Comparison of ENCODE assay signal across 9 mouse cellular contexts in the genomic region with DNA sequence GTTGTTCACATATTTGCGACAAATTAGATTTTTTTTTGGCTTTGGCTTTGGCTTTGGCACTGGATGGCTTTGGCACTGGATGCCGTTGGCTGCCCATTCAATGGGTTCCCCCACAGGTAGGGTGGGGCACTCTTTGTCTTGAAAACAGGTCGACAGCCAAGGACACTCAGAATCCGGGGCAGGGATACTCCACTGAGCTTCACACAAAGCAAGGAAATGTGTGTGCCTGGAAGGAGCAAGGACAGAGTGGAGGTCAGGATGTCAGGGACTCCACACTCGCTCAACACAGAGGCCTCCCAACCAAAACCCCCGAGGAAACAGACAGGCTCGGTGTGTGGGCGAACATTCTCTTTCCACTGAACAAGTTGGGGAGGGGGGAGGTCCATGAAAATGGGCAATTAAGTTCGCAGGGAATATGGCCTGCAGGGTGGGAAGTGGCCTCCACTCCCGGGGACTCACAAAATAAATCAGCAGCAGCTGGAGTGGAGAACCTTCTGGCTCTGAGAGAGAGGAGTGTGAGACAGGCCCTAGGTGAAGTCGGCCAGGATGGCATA. TPM values are rescaled to one million over a fixed set of nuclear protein-coding genes. Genes with fewer than 3 reads are reported as not detected.
A peak's percentile ranks its signal among the peaks of the same experiment; 100 is the strongest.
DNase-seq lines count a peak whose midpoint lies in the region; ATAC-seq lines count a peak whose summit lies in the region.
"Had no signal": no experiment of that assay in that cellular context is flagged by ENCODE, and none has a peak within 500 bp of the region (broad histone marks: within the 10 kb centered on the region; RNA-seq: fewer than 3 reads in every experiment).

No protein-coding gene starts in this region.

- peaks cover 15% of the 10 kb centered on the region for H3K36me3 ChIP-seq in embryonic facial prominence, embryonic 15.5 days

- intact Hi-C loops in gastrocnemius, postnatal 36 days (cut with DNase I), result no loop called here

- 22% methylated on average over 11 of the region's 11 CpGs for WGBS in embryonic facial prominence, embryonic 15.5 days

- H3K9ac ChIP-seq in embryonic facial prominence, embryonic 15.5 days, result no peak overlapping the region
- H3K9ac ChIP-seq: liver, embryonic 14.5 days had no signal

- H3K27ac ChIP-seq in embryonic facial prominence, embryonic 15.5 days (replicated peaks), result peak overlapping the region; percentile 73
- H3K27ac ChIP-seq: liver, embryonic 14.5 days had no signal

- peaks cover 60% of the 10 kb centered on the region for H3K4me1 ChIP-seq in embryonic facial prominence, embryonic 15.5 days

- no peak overlapping the region for H3K4me3 ChIP-seq in embryonic facial prominence, embryonic 15.5 days (replicated peaks)

- no peaks in the 10 kb centered on the region for H3K9me3 ChIP-seq in embryonic facial prominence, embryonic 15.5 days (replicated peaks)

- H3K27me3 ChIP-seq in embryonic facial prominence, embryonic 15.5 days, result no peaks in the 10 kb centered on the region

- peak; percentile 30 for ATAC-seq in embryonic facial prominence, embryonic 15.5 days (ENCODE audit: insufficient number of reproducible peaks, low FRiP score, low TSS enrichment, low read depth)
- no peak for ATAC-seq in erythroid progenitor cell, adult 5-6 weeks (replicated peaks; ENCODE audit: low FRiP score, poor library complexity, severe bottlenecking)

- H3K4me2 ChIP-seq in embryonic facial prominence, embryonic 15.5 days (replicated peaks), result 0 out of 2 replicates have a peak overlapping the region, but pooled peaks have one; percentile 12

- peak; percentile 22 for DNase-seq in gastrocnemius, postnatal 25 days
- DNase-seq in gastrocnemius, postnatal 4 days (ENCODE audit: low spot score in 2 of 2), result no peak
- peak; percentile 50 for DNase-seq in Muller cell, postnatal 12 days (ENCODE audit: inconsistent ontology term)
- DNase-seq in kidney, postnatal 25 days, result peak; percentile 18 to 66
- no peak for DNase-seq in layer of hippocampus, adult 18-20 months (ENCODE audit: low spot score in 2 of 2)
- no peak for DNase-seq in gastrocnemius, postnatal 36 days

RNA-seq across cellular contexts. Expression of gene Lax1, which starts 52.0 kb away (rescaled TPM):
- total RNA-seq in gastrocnemius, postnatal 25 days (2021), result under 1 TPM in 1 of 2 experiments, not detected in 1; 0.35 TPM
- total RNA-seq in gastrocnemius, postnatal 4 days (2021), result under 1 TPM; 0.34 to 0.56 TPM
- polyA plus RNA-seq in embryonic facial prominence, embryonic 15.5 days (2015; fragmentation: Nextera tagmentation; extraction: Ambion mirVana), result 0.45 and 0.53 TPM in 2 replicates
- total RNA-seq in layer of hippocampus, adult 18-20 months (2021), result not detected
- total RNA-seq in erythroid progenitor cell, adult 5-6 weeks (2015; ENCODE audit: low replicate concordance), result 2.9 TPM in 1 of 2 replicates, not detected in the other
- 1.8 and 4.0 TPM in 2 replicates for total RNA-seq in erythroid progenitor cell, adult 5-6 weeks (2017; ENCODE audit: low replicate concordance)
- total RNA-seq in gastrocnemius, postnatal 36 days (2021), result not detected

RNA-seq across cellular contexts. Expression of gene Atp2b4, which starts 58.9 kb away (rescaled TPM):
- total RNA-seq in gastrocnemius, postnatal 25 days (2021), result 10 to 100 TPM; 12.0 to 17.2 TPM
- 10 to 100 TPM; 44.7 to 48.8 TPM for total RNA-seq in gastrocnemius, postnatal 4 days (2021)
- polyA plus RNA-seq in embryonic facial prominence, embryonic 15.5 days (2015; fragmentation: Nextera tagmentation; extraction: Ambion mirVana), result 22.3 and 24.4 TPM in 2 replicates
- total RNA-seq in layer of hippocampus, adult 18-20 months (2021), result 100 to 1,000 TPM in 1 of 2 experiments, 10 to 100 TPM in 1; 70.4 to 100 TPM
- total RNA-seq in erythroid progenitor cell, adult 5-6 weeks (2015; ENCODE audit: low replicate concordance), result 306 and 370 TPM in 2 replicates
- total RNA-seq in erythroid progenitor cell, adult 5-6 weeks (2017; ENCODE audit: low replicate concordance), result 354 and 490 TPM in 2 replicates
- 10 to 100 TPM in 1 of 2 experiments, 1 to 10 TPM in 1; 8.6 to 12.9 TPM for total RNA-seq in gastrocnemius, postnatal 36 days (2021)

Comparison
In these comparisons a context has a peak if more than half of its experiments do, and no peak if none do; other contexts are left out.
1. DNase-seq: peak in gastrocnemius, postnatal 25 days (single experiment), Muller cell, postnatal 12 days (single experiment) and kidney, postnatal 25 days (2 of 2); none in gastrocnemius, postnatal 4 days (0 of 2), layer of hippocampus, adult 18-20 months (0 of 2) and gastrocnemius, postnatal 36 days (0 of 2).